Mouse (Mus musculus): ENCODE measurements around the gene Nsmce1. TPM values are rescaled to one million over a fixed set of nuclear protein-coding genes. Genes with fewer than 3 reads are reported as not detected.

Nsmce1 gene
- polyA plus RNA-seq (2012; rRNA removed), result 38.4 and 46.0 TPM in 2 replicates

GRCm38 (mm10) chr7:125490947-125491735 is at the start of gene Nsmce1:
Gene Nsmce1, minus strand, starts transcription at chr7:125491596.
- WGBS, result under 1% methylated on average over 56 of the region's 56 CpGs
- DNase-seq, result peak; percentile 97
- TF ChIP-seq CTCF (conservative IDR thresholded peaks at IDR 0.05; ENCODE audit: insufficient read depth, insufficient read length, low read depth, low read length) (peak; percentile 30), POLR2A (IDR thresholded peaks at IDR 0.05; ENCODE audit: low read depth, low read length) (no peak)

GRCm38 (mm10) chr7:125541026-125541425 is 49.6 kb upstream of the Nsmce1 start:
- no peak for DNase-seq
- no peak overlapping the region for H3K27ac ChIP-seq (ENCODE audit: insufficient read depth, low read depth, low read length)
- no peaks in the 10 kb centered on the region for H3K36me3 ChIP-seq (ENCODE audit: control insufficient read depth, insufficient read depth, low read length)
- TF ChIP-seq POLR2A (IDR thresholded peaks at IDR 0.05; ENCODE audit: low read depth, low read length), result no peak
- no peak for TF ChIP-seq CTCF (conservative IDR thresholded peaks at IDR 0.05; ENCODE audit: insufficient read depth, insufficient read length, low read depth, low read length)
- H3K4me3 ChIP-seq (ENCODE audit: insufficient read depth, low read depth, low read length), result no peak overlapping the region
- WGBS, result 42% methylated on average over 1 of the region's 1 CpGs
- H3K4me1 ChIP-seq (ENCODE audit: control insufficient read depth, insufficient read depth, low read length), result no peaks in the 10 kb centered on the region
- no peaks in the 10 kb centered on the region for H3K27me3 ChIP-seq (replicated peaks; ENCODE audit: control insufficient read depth, insufficient read depth, low read length)

More at GRCm38 (mm10) chr7:125490947-125491735, at the start of gene Nsmce1:
- Histone ChIP-seq H3K4me1 (ENCODE audit: control insufficient read depth, insufficient read depth, low read length) (no peaks in the 10 kb centered on the region), H3K27ac (ENCODE audit: insufficient read depth, low read depth, low read length) (peak within 1 kb of the TSS; percentile 77), H3K4me3 (ENCODE audit: insufficient read depth, low read depth, low read length) (peak within 1 kb of the TSS; percentile 94), H3K36me3 (ENCODE audit: control insufficient read depth, insufficient read depth, low read length) (no peaks in the 10 kb centered on the region), H3K27me3 (replicated peaks; ENCODE audit: control insufficient read depth, insufficient read depth, low read length) (no peaks in the 10 kb centered on the region)

GRCm38 (mm10) chr7:125539351-125539750 is 48.0 kb upstream of the Nsmce1 start:
- Histone ChIP-seq H3K36me3 (ENCODE audit: control insufficient read depth, insufficient read depth, low read length) (no peaks in the 10 kb centered on the region), H3K27me3 (replicated peaks; ENCODE audit: control insufficient read depth, insufficient read depth, low read length) (no peaks in the 10 kb centered on the region), H3K27ac (ENCODE audit: insufficient read depth, low read depth, low read length) (no peak overlapping the region), H3K4me3 (ENCODE audit: insufficient read depth, low read depth, low read length) (no peak overlapping the region), H3K4me1 (ENCODE audit: control insufficient read depth, insufficient read depth, low read length) (no peaks in the 10 kb centered on the region)
- DNase-seq, result no peak
- WGBS, result 92% methylated on average over 3 of the region's 3 CpGs
- TF ChIP-seq POLR2A (IDR thresholded peaks at IDR 0.05; ENCODE audit: low read depth, low read length), result no peak
- no peak for TF ChIP-seq CTCF (conservative IDR thresholded peaks at IDR 0.05; ENCODE audit: insufficient read depth, insufficient read length, low read depth, low read length)

- no peaks in the 10 kb centered on the region for H3K27me3 ChIP-seq (replicated peaks; ENCODE audit: control insufficient read depth, insufficient read depth, low read length)
- WGBS, result 83% methylated on average over 9 of the region's 9 CpGs
- H3K4me1 ChIP-seq (ENCODE audit: control insufficient read depth, insufficient read depth, low read length), result no peaks in the 10 kb centered on the region
- H3K36me3 ChIP-seq (ENCODE audit: control insufficient read depth, insufficient read depth, low read length), result no peaks in the 10 kb centered on the region
- DNase-seq, result no peak
- TF ChIP-seq POLR2A (IDR thresholded peaks at IDR 0.05; ENCODE audit: low read depth, low read length) (no peak), CTCF (conservative IDR thresholded peaks at IDR 0.05; ENCODE audit: insufficient read depth, insufficient read length, low read depth, low read length) (no peak)
- H3K4me3 ChIP-seq (ENCODE audit: insufficient read depth, low read depth, low read length), result no peak overlapping the region
- no peak overlapping the region for H3K27ac ChIP-seq (ENCODE audit: insufficient read depth, low read depth, low read length)
Measured at GRCm38 (mm10) chr7:125527901-125528580, 36.6 kb upstream of the Nsmce1 start.

- no peak for DNase-seq
- H3K4me1 ChIP-seq (ENCODE audit: control insufficient read depth, insufficient read depth, low read length), result no peaks in the 10 kb centered on the region
- TF ChIP-seq POLR2A (IDR thresholded peaks at IDR 0.05; ENCODE audit: low read depth, low read length) (no peak), CTCF (conservative IDR thresholded peaks at IDR 0.05; ENCODE audit: insufficient read depth, insufficient read length, low read depth, low read length) (no peak)
- 91% methylated on average over 6 of the region's 6 CpGs for WGBS
- no peak overlapping the region for H3K4me3 ChIP-seq (ENCODE audit: insufficient read depth, low read depth, low read length)
- H3K36me3 ChIP-seq (ENCODE audit: control insufficient read depth, insufficient read depth, low read length), result no peaks in the 10 kb centered on the region
- no peaks in the 10 kb centered on the region for H3K27me3 ChIP-seq (replicated peaks; ENCODE audit: control insufficient read depth, insufficient read depth, low read length)
- H3K27ac ChIP-seq (ENCODE audit: insufficient read depth, low read depth, low read length), result no peak overlapping the region
Measured at GRCm38 (mm10) chr7:125527186-125527585, 35.8 kb upstream of the Nsmce1 start.

- Histone ChIP-seq H3K36me3 (ENCODE audit: control insufficient read depth, insufficient read depth, low read length) (no peaks in the 10 kb centered on the region), H3K27me3 (replicated peaks; ENCODE audit: control insufficient read depth, insufficient read depth, low read length) (no peaks in the 10 kb centered on the region), H3K4me1 (ENCODE audit: control insufficient read depth, insufficient read depth, low read length) (no peaks in the 10 kb centered on the region), H3K4me3 (ENCODE audit: insufficient read depth, low read depth, low read length) (no peak overlapping the region), H3K27ac (ENCODE audit: insufficient read depth, low read depth, low read length) (no peak overlapping the region)
- TF ChIP-seq POLR2A (IDR thresholded peaks at IDR 0.05; ENCODE audit: low read depth, low read length) (no peak), CTCF (conservative IDR thresholded peaks at IDR 0.05; ENCODE audit: insufficient read depth, insufficient read length, low read depth, low read length) (no peak)
- DNase-seq, result no peak
- WGBS, result 66% methylated on average over 3 of the region's 3 CpGs
Measured at GRCm38 (mm10) chr7:125523051-125523450, 31.7 kb upstream of the Nsmce1 start.

- Histone ChIP-seq H3K27me3 (replicated peaks; ENCODE audit: control insufficient read depth, insufficient read depth, low read length) (no peaks in the 10 kb centered on the region), H3K27ac (ENCODE audit: insufficient read depth, low read depth, low read length) (no peak overlapping the region), H3K36me3 (ENCODE audit: control insufficient read depth, insufficient read depth, low read length) (no peaks in the 10 kb centered on the region), H3K4me1 (ENCODE audit: control insufficient read depth, insufficient read depth, low read length) (no peaks in the 10 kb centered on the region), H3K4me3 (ENCODE audit: insufficient read depth, low read depth, low read length) (no peak overlapping the region)
- TF ChIP-seq POLR2A (IDR thresholded peaks at IDR 0.05; ENCODE audit: low read depth, low read length) (no peak), CTCF (conservative IDR thresholded peaks at IDR 0.05; ENCODE audit: insufficient read depth, insufficient read length, low read depth, low read length) (no peak)
- DNase-seq, result no peak
- WGBS, result 86% methylated on average over 3 of the region's 3 CpGs
Measured at GRCm38 (mm10) chr7:125519715-125520114, 28.3 kb upstream of the Nsmce1 start.

Data from kidney, adult 2 months (tissue).